Mouse (Mus musculus): ENCODE measurements around the gene Lemd1. TPM values are rescaled to one million over a fixed set of nuclear protein-coding genes. Genes with fewer than 3 reads are reported as not detected.
A peak's percentile ranks its signal among the peaks of the same experiment; 100 is the strongest.

The Lemd1 gene
- polyA plus RNA-seq, 1 experiment from 2014 or later, result 17.6 TPM

DNA sequence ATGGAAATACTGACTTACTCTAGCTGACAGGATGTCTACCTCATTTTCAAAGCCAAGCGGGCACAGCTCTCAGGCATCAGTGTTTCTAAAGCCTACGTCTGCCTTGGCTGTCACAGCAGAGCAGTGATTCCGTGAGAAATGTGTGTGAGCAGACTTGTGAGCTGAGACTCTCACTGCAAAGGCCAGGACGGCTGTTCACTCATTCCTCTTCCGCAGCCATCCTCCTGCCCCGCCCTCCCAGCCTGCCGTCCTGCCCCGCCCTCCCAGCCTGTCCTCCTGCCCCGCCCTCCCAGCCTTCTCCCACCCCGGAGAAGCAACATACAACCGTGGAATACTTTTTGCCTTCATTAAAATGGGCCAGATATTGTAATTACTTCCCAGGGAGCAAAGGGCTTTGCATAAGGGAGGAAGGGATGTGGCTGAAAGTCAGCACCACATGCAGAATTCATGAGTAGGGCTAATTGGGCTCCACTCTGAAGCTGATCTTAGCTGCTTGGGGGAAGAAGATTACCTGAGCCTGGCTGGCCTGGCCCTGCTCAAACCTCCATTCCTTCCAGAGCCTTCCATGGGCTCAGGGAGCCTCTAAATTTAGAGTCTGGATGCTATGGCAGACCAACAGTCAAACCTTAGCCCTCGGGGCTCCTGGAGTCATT is 23.0 kb upstream of the Lemd1 start:
- Histone ChIP-seq H3K4me1 (peaks cover 36% of the 10 kb centered on the region), H3K27me3 (replicated peaks) (0 out of 2 replicates have a peak, but pooled peaks cover 3% of the 10 kb centered on the region), H3K9ac (replicated peaks) (0 out of 2 replicates have a peak overlapping the region, but pooled peaks have one; percentile 20), H3K27ac (replicated peaks) (peak overlapping the region; percentile 61), H3K4me2 (peak overlapping the region; percentile 43), H3K36me3 (no peaks in the 10 kb centered on the region), H3K4me3 (replicated peaks) (no peak overlapping the region), H3K9me3 (replicated peaks) (no peaks in the 10 kb centered on the region)
- 7% methylated on average over 12 of the region's 12 CpGs for WGBS
- ATAC-seq (ENCODE audit: low FRiP score), result peak; percentile 58

DNA sequence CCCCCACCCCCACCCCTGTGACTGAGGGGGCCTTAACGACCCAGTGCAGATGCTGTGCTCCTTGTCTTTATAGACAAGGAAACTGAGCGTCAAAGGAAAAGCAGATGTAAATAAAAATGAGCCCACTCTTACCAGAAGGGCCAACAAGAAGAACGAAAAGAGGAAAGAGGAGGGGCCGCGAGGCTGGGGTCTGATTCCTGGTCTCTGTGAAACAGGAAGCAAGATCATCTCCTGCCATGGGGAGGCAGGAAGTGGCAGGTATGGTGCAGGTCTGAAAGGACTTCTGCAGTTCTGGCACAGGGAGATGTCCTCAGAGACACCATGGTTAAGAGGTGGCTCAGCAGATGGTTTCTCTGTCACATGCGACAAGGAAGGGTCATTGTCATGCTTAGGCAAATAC is 20.5 kb upstream of the Lemd1 start:
- H3K4me3 ChIP-seq (replicated peaks), result no peak overlapping the region
- H3K27me3 ChIP-seq (replicated peaks), result no peaks in the 10 kb centered on the region
- peaks cover 24% of the 10 kb centered on the region for H3K4me1 ChIP-seq
- H3K36me3 ChIP-seq, result no peaks in the 10 kb centered on the region
- no peaks in the 10 kb centered on the region for H3K9me3 ChIP-seq (replicated peaks)
- no peak overlapping the region for H3K27ac ChIP-seq (replicated peaks)
- WGBS, result 43% methylated on average over 6 of the region's 6 CpGs
- H3K9ac ChIP-seq (replicated peaks), result no peak overlapping the region
- H3K4me2 ChIP-seq, result no peak overlapping the region
- ATAC-seq (ENCODE audit: low FRiP score), result no peak

DNA sequence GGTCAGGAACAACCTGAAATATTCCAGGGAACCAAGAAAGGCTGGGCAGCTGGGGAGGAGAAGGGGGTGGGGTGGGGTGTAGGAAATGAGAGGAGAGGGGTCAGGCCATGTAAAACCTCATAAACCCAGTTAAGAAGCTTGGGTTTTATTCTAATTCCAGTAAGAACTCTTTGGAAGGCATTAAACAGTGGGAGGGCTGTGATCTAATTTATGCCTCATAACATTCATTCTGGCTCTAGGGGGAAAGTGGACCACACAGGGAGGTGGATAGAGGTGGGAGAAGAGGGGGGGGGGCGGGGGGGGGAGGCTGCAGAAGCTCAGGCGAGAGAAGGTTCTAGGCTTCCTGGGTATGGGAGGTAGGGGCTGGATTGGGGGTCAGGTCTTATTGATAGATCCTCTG is 19.6 kb upstream of the Lemd1 start:
- Histone ChIP-seq H3K27ac (replicated peaks) (no peak overlapping the region), H3K4me1 (peaks cover 24% of the 10 kb centered on the region), H3K27me3 (replicated peaks) (no peaks in the 10 kb centered on the region), H3K9ac (replicated peaks) (no peak overlapping the region), H3K4me2 (no peak overlapping the region), H3K9me3 (replicated peaks) (no peaks in the 10 kb centered on the region), H3K4me3 (replicated peaks) (no peak overlapping the region), H3K36me3 (no peaks in the 10 kb centered on the region)
- ATAC-seq (ENCODE audit: low FRiP score), result no peak
- WGBS, result 22% methylated on average over 1 of the region's 2 CpGs

DNA sequence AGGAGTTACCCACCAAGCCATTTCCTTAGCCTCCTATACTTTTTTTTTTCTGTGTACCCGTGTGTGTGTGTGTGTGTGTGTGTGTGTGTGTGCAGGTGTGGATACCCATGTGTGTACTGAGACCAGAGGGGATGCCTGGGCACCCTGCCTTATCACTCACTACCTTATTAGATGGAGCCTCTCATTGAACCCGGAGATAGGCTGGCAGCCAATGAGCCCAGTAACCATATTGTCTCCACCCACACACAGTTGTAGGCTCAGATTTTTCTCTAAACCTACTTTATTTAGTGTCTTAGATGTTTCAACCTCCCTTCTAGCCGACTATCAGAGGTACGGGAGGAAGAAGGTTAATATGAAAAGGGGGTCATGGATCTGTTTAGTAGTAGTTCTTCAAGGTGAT is 4.9 kb upstream of the Lemd1 start:
- Histone ChIP-seq H3K27ac (replicated peaks) (no peak overlapping the region), H3K9me3 (replicated peaks) (no peaks in the 10 kb centered on the region), H3K9ac (replicated peaks) (no peak overlapping the region), H3K4me3 (replicated peaks) (no peak overlapping the region), H3K4me2 (no peak overlapping the region), H3K36me3 (no peaks in the 10 kb centered on the region), H3K27me3 (replicated peaks) (peaks cover 3% of the 10 kb centered on the region; the same call in 1 of the 2 replicates), H3K4me1 (peaks cover 24% of the 10 kb centered on the region)
- WGBS, result 77% methylated on average over 4 of the region's 4 CpGs
- no peak for ATAC-seq (ENCODE audit: low FRiP score)

DNA sequence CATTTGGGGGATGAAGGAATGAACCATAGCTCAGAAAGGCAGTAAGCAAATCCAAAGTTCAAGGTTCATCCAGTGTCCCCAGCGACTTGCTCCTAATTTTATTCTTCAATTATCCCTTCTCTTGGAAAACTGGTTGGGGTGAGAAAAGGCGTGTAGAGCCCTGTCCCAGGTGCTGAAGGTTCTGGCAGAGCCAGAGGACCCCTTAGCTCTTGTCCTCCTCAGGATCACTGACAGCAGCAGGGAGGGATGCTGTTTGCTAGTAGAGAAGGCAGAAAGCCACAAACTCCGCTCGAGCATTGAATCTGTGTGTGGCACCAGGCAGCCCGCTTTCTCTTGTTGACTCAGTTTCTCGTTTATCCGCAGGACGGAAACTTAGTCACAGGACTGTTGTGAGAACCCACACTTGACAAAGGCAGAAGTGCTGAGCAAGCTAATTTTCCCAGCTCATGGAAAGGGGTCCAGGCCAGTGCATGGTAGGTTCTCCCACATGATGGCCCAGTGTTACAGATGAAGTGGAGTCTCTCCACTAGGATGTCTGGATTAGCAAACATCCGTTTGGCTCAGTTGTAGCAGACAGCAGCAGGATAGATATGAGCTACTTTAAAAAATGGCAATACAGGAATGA is 2.7 kb upstream of the Lemd1 start:
- no peak overlapping the region for H3K4me3 ChIP-seq (replicated peaks)
- peaks cover 3% of the 10 kb centered on the region; the same call in 1 of the 2 replicates for H3K27me3 ChIP-seq (replicated peaks)
- 60% methylated on average over 9 of the region's 9 CpGs for WGBS
- H3K27ac ChIP-seq (replicated peaks), result peak overlapping the region; percentile 99; the same call in 1 of the 2 replicates
- H3K9me3 ChIP-seq (replicated peaks), result no peaks in the 10 kb centered on the region
- ATAC-seq (ENCODE audit: low FRiP score), result no peak
- H3K4me2 ChIP-seq, result no peak overlapping the region
- H3K9ac ChIP-seq (replicated peaks), result no peak overlapping the region
- H3K4me1 ChIP-seq, result peaks cover 45% of the 10 kb centered on the region
- no peaks in the 10 kb centered on the region for H3K36me3 ChIP-seq

DNA sequence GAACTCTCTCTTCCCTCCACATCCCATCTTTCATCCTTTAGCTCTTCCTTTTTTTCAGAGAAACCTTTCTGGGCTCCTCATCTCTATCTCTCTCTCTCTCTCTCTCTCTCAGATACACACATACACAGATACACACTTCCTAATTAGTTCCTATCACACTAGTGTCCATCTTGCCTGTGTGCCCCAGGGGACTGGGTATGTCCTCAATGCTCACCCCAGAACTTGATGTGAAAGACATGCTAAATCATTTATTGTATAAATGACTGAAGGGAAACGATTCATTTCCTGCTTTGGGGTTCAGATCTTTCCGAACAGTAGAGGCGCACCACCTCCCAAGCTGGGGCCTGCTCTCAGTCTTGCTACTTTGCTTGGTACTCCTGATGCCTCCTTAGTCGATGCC is 2.0 kb upstream of the Lemd1 start:
- WGBS, result 31% methylated on average over 4 of the region's 4 CpGs

DNA sequence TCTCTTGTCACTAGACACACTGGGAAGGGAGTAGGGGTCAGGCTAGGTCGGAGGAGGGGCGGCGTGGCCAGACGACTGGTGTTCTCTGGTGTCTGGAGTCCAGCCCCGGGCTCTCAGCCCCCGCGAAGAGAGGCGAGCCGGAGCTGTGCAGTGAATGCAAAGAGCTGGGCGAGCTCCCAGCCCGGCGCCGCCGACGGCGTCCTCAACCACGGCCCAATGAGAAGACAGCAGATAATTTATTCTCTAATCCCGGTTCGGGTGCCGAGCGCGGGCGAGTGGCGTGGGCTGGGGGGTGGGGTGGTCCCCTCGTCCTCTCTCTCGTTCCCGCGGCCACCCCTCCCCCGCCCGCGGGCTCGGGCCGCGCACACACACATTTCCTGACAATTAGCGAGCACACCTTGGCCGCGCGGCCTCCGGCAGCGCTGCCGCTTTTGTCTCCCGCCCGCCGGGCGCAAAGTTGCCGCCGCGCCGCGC is 1.2 kb upstream of the Lemd1 start:
- peak; percentile 69 for ATAC-seq (ENCODE audit: low FRiP score)
- no peaks in the 10 kb centered on the region for H3K9me3 ChIP-seq (replicated peaks)
- peak overlapping the region; percentile 68 for H3K4me2 ChIP-seq
- under 1% methylated on average over 47 of the region's 50 CpGs for WGBS
- no peaks in the 10 kb centered on the region for H3K36me3 ChIP-seq
- H3K4me3 ChIP-seq (replicated peaks), result peak overlapping the region; percentile 79
- peaks cover 3% of the 10 kb centered on the region; the same call in 1 of the 2 replicates for H3K27me3 ChIP-seq (replicated peaks)
- peak overlapping the region; percentile 95 for H3K9ac ChIP-seq (replicated peaks)
- H3K27ac ChIP-seq (replicated peaks), result peak overlapping the region; percentile 99
- peaks cover 60% of the 10 kb centered on the region for H3K4me1 ChIP-seq

More for the DNA sequence above, 2.0 kb upstream of the Lemd1 start:
- no peak for ATAC-seq (ENCODE audit: low FRiP score)
- Histone ChIP-seq H3K4me3 (replicated peaks) (peak overlapping the region; percentile 79; the same call in 1 of the 2 replicates), H3K9ac (replicated peaks) (peak overlapping the region; percentile 95; the same call in 1 of the 2 replicates), H3K4me1 (peaks cover 52% of the 10 kb centered on the region), H3K9me3 (replicated peaks) (no peaks in the 10 kb centered on the region), H3K4me2 (peak overlapping the region; percentile 68), H3K27me3 (replicated peaks) (peaks cover 3% of the 10 kb centered on the region; the same call in 1 of the 2 replicates), H3K36me3 (no peaks in the 10 kb centered on the region), H3K27ac (replicated peaks) (peak overlapping the region; percentile 99)

DNA sequence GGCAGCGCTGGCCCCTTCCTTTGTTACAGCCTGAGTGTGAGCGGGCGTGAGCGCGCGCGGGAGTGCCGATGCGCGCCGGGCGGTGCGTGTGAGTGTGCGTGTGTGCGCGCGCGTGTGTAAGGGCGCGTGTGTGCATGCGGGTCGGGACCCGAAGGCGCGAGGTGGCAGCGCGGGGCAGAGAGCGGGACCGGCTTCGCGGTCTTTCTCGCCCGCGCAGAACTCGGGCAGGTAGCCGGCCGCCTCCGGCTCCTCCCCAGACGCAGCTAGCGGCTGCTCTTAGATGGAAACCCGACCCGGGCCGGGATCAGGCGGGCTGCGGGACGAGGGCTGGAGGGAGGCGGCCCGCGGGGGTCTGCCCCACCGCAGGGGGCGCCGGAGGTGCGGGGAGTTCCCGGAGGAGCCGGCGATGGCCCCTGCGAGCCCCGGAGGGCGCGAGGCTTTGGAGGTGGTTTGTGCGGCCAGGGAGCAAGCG is 574 bp upstream of the Lemd1 start:
- under 1% methylated on average over 61 of the region's 62 CpGs for WGBS
- Histone ChIP-seq H3K4me3 (replicated peaks) (peak overlapping the region; percentile 79), H3K4me1 (peaks cover 66% of the 10 kb centered on the region), H3K36me3 (no peaks in the 10 kb centered on the region), H3K4me2 (peak overlapping the region; percentile 68), H3K9ac (replicated peaks) (peak overlapping the region; percentile 95), H3K27ac (replicated peaks) (peak overlapping the region; percentile 99), H3K27me3 (replicated peaks) (peaks cover 3% of the 10 kb centered on the region; the same call in 1 of the 2 replicates), H3K9me3 (replicated peaks) (no peaks in the 10 kb centered on the region)
- peak; percentile 30 for ATAC-seq (ENCODE audit: low FRiP score)

DNA sequence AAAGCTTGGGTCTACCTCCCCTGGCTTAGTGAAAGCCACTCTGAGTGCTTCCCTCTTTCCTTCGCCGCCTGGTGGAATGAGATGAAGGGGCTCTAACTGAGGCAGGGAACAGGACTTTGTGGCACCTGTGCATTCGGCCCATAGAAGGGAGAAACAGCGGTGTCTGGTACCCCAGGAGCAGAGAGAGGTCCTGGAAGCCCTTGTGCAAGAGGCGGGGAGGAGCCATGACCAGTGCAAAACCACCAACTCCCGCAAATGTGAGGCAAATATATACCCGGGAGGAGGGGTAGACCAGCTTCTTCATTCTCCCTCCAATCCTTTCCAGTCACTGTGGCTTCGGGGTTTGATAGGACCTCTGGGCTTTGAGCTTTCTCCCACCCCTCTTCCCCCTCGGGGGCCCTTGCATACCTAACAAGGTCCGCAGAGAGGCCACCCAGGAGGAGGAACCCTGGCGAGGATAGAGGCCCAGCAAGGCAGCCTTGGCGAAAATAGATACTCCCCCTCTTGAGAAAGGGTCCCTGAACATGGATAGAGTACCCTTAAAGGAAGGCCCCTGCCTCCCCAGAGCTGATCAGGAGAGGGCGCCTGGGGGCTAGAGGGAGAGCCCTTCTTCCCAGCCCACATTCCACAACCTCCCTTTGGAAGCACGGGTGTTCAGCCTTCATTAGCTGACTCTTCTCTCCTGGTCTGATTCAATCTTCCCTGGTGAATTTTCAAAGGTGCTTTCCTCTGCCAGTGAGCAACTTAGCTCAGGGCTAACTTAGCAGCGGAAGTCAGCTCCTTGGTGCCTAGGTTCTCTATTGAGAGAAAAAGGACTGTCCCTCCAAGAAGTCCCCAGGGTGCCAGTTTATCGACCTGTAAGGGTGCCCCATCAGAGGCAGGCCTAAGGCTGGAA is 802 bp downstream of the Lemd1 start:
- Histone ChIP-seq H3K36me3 (no peaks in the 10 kb centered on the region), H3K4me3 (replicated peaks) (peak overlapping the region; percentile 79), H3K4me2 (peak overlapping the region; percentile 68), H3K9me3 (replicated peaks) (no peaks in the 10 kb centered on the region), H3K27ac (replicated peaks) (peak overlapping the region; percentile 99), H3K9ac (replicated peaks) (peak overlapping the region; percentile 95), H3K27me3 (replicated peaks) (peaks cover 3% of the 10 kb centered on the region; the same call in 1 of the 2 replicates), H3K4me1 (peaks cover 80% of the 10 kb centered on the region)
- ATAC-seq (ENCODE audit: low FRiP score), result peak; percentile 39
- WGBS, result 3% methylated on average over 16 of the region's 16 CpGs

DNA sequence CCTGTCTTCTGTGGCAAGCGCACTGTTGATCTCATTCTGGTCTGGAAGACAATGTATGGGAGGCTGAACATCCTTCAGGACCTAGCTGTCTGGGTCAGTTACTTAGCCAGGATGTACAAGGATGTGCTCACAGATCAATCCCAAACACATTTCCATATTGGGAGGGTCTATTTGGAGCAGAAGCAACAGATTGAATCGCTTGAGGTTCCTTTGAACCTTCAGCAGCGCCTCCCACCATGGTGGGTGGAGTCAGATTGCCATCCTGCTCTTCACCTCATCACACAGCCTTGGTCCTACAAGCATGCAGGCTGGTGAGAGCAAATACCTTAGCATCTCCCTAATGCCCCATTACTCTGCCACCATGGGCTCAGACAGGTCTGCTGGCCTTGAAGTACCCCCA is 2.6 kb downstream of the Lemd1 start:
- H3K4me2 ChIP-seq, result peak overlapping the region; percentile 68
- H3K9ac ChIP-seq (replicated peaks), result peak overlapping the region; percentile 95
- WGBS, result 68% methylated on average over 3 of the region's 3 CpGs
- peak overlapping the region; percentile 79 for H3K4me3 ChIP-seq (replicated peaks)
- H3K27me3 ChIP-seq (replicated peaks), result no peaks in the 10 kb centered on the region; the same call in 1 of the 2 replicates
- peak overlapping the region; percentile 99; the same call in 1 of the 2 replicates for H3K27ac ChIP-seq (replicated peaks)
- no peaks in the 10 kb centered on the region for H3K9me3 ChIP-seq (replicated peaks)
- H3K4me1 ChIP-seq, result peaks cover 94% of the 10 kb centered on the region
- H3K36me3 ChIP-seq, result no peaks in the 10 kb centered on the region
- no peak for ATAC-seq (ENCODE audit: low FRiP score)

DNA sequence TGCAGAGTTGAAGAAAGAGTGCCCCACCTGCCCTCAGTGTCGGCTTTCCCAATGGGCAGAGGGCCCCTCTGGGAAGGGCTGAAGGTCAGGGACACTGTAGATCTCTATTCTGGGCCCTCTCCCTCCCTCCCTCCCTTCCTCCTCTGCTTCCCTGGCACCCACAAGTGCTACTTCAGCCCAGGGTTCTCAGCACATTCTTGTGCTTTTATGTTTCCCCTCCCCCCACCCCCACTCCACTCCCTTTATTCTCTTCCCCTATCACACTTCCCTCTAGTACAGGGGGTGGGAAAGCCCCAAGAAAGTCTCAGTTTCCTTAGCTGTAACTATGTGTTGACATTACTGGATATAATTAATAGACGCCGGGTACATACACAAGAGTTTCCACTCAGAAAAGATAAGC is 3.4 kb downstream of the Lemd1 start:
- Histone ChIP-seq H3K4me3 (replicated peaks) (no peak overlapping the region), H3K27me3 (replicated peaks) (no peaks in the 10 kb centered on the region), H3K9me3 (replicated peaks) (no peaks in the 10 kb centered on the region), H3K36me3 (no peaks in the 10 kb centered on the region), H3K9ac (replicated peaks) (peak overlapping the region; percentile 32; the same call in 1 of the 2 replicates), H3K4me1 (peaks cover 94% of the 10 kb centered on the region), H3K4me2 (peak overlapping the region; percentile 68), H3K27ac (replicated peaks) (no peak overlapping the region)
- ATAC-seq (ENCODE audit: low FRiP score), result no peak
- 41% methylated on average over 3 of the region's 3 CpGs for WGBS
